Mouse (Mus musculus): Measurements from ENCODE around the gene Gm10118. TPM values are rescaled to one million over a fixed set of nuclear protein-coding genes. Genes with fewer than 3 reads are reported as not detected.

The Gm10118 gene
- polyA plus RNA-seq (2021) = not detected

- no peaks in the 10 kb centered on the region for H3K27me3 ChIP-seq
- DNase-seq (ENCODE audit: low read depth, low spot score) = no peak
- no peak for TF ChIP-seq CTCF (IDR thresholded peaks at IDR 0.05)
- no peak for ATAC-seq
- ChIA-PET POLR2A (no interaction called here), CTCF (no interaction called here)
- in situ Hi-C loops (cut with MboI; ENCODE audit: low pct_unique_long_range_greater_than_20kb) = no loop called here
Observed at GRCm38 (mm10) chr10:63927334-63927733, at the start of gene Gm10118. Gm10118 (minus strand) TSS chr10:63927434.

DNA sequence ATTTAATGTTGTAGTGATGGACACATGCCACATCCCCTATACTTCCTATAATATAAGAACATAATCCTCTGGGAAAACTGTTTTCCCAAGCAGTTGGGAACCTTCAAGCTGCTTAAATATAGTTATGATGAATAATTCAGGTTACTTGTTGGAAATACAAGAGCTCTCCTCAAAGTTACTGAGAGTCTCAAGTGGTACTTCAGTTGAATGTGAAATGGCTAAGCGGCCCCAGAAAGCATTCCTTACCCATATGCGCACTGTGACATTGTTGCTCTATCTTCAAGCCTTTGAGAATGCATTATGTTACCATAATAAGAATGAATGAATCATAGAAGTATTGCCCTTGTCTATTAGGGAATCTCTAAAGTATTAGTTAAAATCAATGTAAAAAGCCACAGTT is 45.1 kb upstream of the Gm10118 start:
- TF ChIP-seq CTCF (IDR thresholded peaks at IDR 0.05) = no peak
- ATAC-seq = no peak
- ChIA-PET POLR2A (no interaction called here), CTCF (no interaction called here)
- no peak for DNase-seq (ENCODE audit: low read depth, low spot score)
- H3K27me3 ChIP-seq = no peaks in the 10 kb centered on the region
- in situ Hi-C loops (cut with MboI; ENCODE audit: low pct_unique_long_range_greater_than_20kb) = no loop called here

DNA sequence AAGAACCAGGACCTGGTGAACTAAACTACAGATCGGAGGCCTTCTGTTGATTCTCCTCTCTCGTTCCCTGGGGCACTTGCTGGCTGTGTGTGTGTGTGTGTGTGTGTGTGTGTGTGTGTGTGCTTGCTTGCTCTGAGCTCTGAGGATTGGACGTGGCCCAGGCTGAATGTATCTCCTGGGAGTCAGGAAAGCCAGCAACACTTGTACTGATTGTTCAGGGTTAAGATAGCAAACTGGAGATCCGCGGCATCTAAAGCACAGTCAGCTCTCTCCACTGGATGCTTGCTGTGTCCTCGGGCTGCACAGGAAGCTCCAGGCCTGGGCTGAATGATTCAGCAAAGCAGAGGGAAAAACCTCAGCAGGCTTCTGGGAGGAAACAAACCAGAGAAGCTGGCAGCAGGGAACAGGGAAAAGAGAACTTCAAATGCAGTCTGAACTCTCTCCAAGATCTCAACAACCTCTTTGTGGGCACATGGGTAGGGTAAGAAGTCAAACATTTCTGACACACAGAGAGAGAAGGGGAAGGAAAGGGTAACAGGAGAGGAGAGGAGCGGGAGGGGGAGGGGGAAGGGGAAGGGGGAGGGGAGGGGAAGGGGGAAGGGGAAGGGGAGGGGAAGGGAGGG is 27.2 kb upstream of the Gm10118 start:
- POLR2A ChIA-PET = no interaction called here
- H3K27me3 ChIP-seq = no peaks in the 10 kb centered on the region
- ATAC-seq = peak; percentile 60
- CTCF ChIA-PET = no interaction called here
- in situ Hi-C loops (cut with MboI; ENCODE audit: low pct_unique_long_range_greater_than_20kb) = no loop called here
- DNase-seq (ENCODE audit: low read depth, low spot score) = no peak
- TF ChIP-seq CTCF (IDR thresholded peaks at IDR 0.05) = no peak

DNA sequence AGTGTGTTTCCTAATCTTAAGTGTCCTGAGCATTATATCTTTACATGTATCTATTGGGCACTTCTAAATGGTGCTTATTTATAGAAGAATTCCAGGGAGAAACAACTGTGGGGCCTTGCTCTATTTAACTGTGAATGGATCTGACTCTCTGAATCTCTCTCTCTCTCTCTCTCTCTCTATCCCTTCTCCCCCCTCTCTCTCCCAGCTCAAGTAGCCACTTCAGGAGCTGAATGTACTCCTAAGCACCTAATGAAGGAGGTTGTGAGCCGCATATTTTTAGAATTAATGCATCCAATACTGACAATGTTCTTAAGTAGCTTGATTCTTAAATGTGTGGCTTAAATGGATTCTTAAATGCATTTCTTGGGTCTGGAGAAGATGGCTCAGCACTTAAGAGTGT is 24.2 kb upstream of the Gm10118 start:
- no peak for ATAC-seq
- in situ Hi-C loops (cut with MboI; ENCODE audit: low pct_unique_long_range_greater_than_20kb) = no loop called here
- CTCF ChIA-PET = interaction anchor here (1.3 kb wide), 1 partner anchor 10 kb away, joined by 4 read pairs; no protein-coding TSS in a partner anchor

DNA sequence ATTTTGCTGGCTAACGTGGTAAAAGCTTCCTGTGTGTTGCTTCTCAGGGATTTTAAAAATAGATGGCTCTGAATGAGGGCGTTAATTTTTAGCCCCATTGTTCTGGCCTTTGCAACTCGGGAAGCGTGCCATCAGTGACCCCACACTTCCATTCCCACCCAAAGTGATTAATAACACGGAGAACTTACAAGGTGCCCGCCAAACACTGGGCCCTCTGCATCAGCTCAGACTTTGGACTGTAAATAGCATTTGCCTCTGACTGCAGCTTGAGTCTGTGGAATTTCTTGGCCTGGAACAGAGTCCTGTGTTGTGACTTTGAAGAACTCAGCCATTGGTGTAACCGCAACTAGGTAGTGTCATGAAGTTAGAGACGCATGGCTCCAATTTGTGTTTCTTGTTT is 23.6 kb upstream of the Gm10118 start:
- no peak for ATAC-seq
- CTCF ChIA-PET = no interaction called here
- in situ Hi-C loops (cut with MboI; ENCODE audit: low pct_unique_long_range_greater_than_20kb) = no loop called here
- POLR2A ChIA-PET = no interaction called here
- TF ChIP-seq CTCF (IDR thresholded peaks at IDR 0.05) = no peak
- H3K27me3 ChIP-seq = no peaks in the 10 kb centered on the region
- no peak for DNase-seq (ENCODE audit: low read depth, low spot score)

More for the DNA sequence above, 24.2 kb upstream of the Gm10118 start:
- DNase-seq (ENCODE audit: low read depth, low spot score) = no peak
- no peak for TF ChIP-seq CTCF (IDR thresholded peaks at IDR 0.05)
- POLR2A ChIA-PET = no interaction called here
- no peaks in the 10 kb centered on the region for H3K27me3 ChIP-seq

GRCm38 (mm10) chr10:63947266-63947665 is 20.0 kb upstream of the Gm10118 start:
- in situ Hi-C loops (cut with MboI; ENCODE audit: low pct_unique_long_range_greater_than_20kb) = no loop called here
- no peaks in the 10 kb centered on the region for H3K27me3 ChIP-seq
- TF ChIP-seq CTCF (IDR thresholded peaks at IDR 0.05) = no peak
- CTCF ChIA-PET = interaction anchor here (1.1 kb wide), 1 partner anchor 23 kb away, joined by 3 read pairs; no protein-coding TSS in a partner anchor
- no peak for DNase-seq (ENCODE audit: low read depth, low spot score)
- ATAC-seq = no peak
- POLR2A ChIA-PET = interaction anchor here (0.6 kb wide), 1 partner anchor 638 kb away, joined by 4 read pairs; no protein-coding TSS in a partner anchor

- ChIA-PET POLR2A (no interaction called here), CTCF (no interaction called here)
- DNase-seq (ENCODE audit: low read depth, low spot score) = no peak
- in situ Hi-C loops (cut with MboI; ENCODE audit: low pct_unique_long_range_greater_than_20kb) = no loop called here
- no peak for TF ChIP-seq CTCF (IDR thresholded peaks at IDR 0.05)
- H3K27me3 ChIP-seq = no peaks in the 10 kb centered on the region
- ATAC-seq = no peak
Observed at GRCm38 (mm10) chr10:63945534-63945933, 18.3 kb upstream of the Gm10118 start.

DNA sequence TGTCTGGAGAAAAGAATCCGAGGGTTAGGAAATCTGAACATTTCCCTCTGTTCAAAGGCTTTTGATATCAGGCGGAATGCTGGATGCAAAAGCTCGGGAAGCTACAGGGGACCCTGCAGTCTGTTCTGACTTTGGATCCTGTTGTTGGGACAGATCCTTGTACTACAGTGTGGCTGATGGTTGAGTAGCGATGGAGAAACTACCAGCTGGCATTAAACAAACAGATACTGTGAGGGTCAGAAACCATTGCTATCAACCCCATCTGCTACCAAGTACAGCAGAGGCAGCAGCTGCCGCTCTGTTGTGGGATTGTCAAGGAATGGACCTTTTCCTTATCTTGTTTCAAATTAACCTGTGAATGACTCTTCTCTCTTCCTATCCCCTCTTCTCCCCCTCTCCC is 6.7 kb upstream of the Gm10118 start:
- no peaks in the 10 kb centered on the region for H3K27me3 ChIP-seq
- no peak for DNase-seq (ENCODE audit: low read depth, low spot score)
- ATAC-seq = no peak
- in situ Hi-C loops (cut with MboI; ENCODE audit: low pct_unique_long_range_greater_than_20kb) = no loop called here
- CTCF ChIA-PET = no interaction called here
- no peak for TF ChIP-seq CTCF (IDR thresholded peaks at IDR 0.05)
- POLR2A ChIA-PET = no interaction called here

DNA sequence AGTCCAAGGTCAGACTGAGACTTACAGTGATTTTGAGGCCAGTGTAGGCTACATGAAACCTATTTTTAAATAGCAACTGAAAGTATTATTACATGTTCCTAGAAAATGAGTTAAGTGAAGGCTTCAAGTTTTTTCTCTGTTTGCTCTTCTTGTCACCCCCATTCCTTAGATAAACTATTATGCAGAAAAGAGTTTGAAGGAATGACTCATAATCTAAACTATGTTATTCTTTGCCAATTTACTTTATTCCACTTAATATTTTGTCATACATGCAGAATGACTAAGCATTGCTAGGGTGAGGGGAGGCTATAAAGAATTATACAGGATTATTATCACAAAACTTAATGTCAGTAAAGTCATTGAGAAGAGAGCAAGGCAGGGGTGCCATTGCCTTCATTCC is 18.4 kb downstream of the Gm10118 start:
- ATAC-seq (no peak), DNase-seq (ENCODE audit: low read depth, low spot score) (no peak)
- CTCF ChIA-PET = no interaction called here
- POLR2A ChIA-PET = no interaction called here
- no peaks in the 10 kb centered on the region for H3K27me3 ChIP-seq
- in situ Hi-C loops (cut with MboI; ENCODE audit: low pct_unique_long_range_greater_than_20kb) = no loop called here
- TF ChIP-seq CTCF (IDR thresholded peaks at IDR 0.05) = no peak

- no peaks in the 10 kb centered on the region for H3K27me3 ChIP-seq
- POLR2A ChIA-PET = no interaction called here
- CTCF ChIA-PET = no interaction called here
- DNase-seq (ENCODE audit: low read depth, low spot score) (no peak), ATAC-seq (no peak)
- in situ Hi-C loops (cut with MboI; ENCODE audit: low pct_unique_long_range_greater_than_20kb) = no loop called here
- no peak for TF ChIP-seq CTCF (IDR thresholded peaks at IDR 0.05)
Observed at GRCm38 (mm10) chr10:63899891-63900290, 27.3 kb downstream of the Gm10118 start.

DNA sequence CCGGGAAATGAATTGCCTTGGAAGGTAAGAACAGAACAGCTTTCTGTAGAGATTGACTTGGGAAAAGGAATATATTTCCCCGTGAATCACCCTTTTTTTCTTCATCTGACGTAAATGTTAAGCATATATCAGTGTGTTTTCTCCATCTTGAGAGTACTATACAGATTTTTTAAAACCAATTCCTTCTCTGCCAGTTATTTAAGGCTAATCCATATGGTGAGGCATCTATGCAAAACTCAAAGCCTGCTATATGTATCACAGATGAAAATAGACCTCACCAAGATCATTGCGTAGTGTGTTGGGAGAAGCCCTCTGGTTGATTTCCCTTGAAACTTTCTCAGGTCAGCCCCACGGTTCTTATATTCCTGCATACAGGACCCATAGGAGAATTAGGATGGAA is 32.6 kb downstream of the Gm10118 start:
- CTCF ChIA-PET = no interaction called here

DNA sequence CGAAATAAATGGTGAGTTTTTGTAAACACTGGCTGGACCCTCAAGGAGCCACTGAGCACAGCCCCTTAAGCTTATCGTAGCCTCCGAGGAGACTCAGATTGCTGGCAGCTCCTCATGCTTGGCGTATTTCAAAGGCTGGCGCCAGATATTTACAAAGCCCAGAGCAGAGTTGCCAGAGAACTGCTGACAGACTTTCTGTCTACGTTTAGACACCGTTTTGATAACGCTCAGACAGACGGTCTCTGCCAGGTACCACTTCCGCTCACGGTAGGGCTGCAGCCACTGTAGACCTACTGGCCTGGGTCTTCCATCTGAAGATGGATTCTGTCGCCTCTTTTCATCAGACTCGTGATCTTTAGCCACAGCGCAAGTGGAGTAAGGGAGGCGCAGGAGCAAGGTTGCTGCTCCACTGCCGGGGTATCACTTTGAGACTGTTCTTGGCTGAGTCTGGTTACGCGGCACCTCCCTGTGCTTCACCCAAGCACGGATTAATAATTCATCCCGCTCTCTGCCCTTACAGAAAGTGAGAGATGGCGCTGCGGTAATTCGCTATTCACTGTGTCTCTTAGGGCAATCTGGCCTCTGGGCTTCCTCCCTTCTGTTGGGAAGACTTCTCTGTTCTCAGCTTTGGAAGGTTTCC is 40.7 kb downstream of the Gm10118 start:
- ChIA-PET CTCF (no interaction called here), POLR2A (no interaction called here)
- in situ Hi-C loops (cut with MboI; ENCODE audit: low pct_unique_long_range_greater_than_20kb) = no loop called here
- ATAC-seq = no peak
- TF ChIP-seq CTCF (IDR thresholded peaks at IDR 0.05) = no peak
- no peaks in the 10 kb centered on the region for H3K27me3 ChIP-seq
- DNase-seq (ENCODE audit: low read depth, low spot score) = no peak

More for the DNA sequence above, 32.6 kb downstream of the Gm10118 start:
- POLR2A ChIA-PET = no interaction called here
- H3K27me3 ChIP-seq = no peaks in the 10 kb centered on the region
- in situ Hi-C loops (cut with MboI; ENCODE audit: low pct_unique_long_range_greater_than_20kb) = no loop called here
- TF ChIP-seq CTCF (IDR thresholded peaks at IDR 0.05) = no peak
- ATAC-seq (no peak), DNase-seq (ENCODE audit: low read depth, low spot score) (no peak)

Data from Patski (cell line).